Mouse (Mus musculus) heart, postnatal 4 days (tissue): ENCODE measurements around the gene Smg5. TPM values are rescaled to one million over a fixed set of nuclear protein-coding genes. Genes with fewer than 3 reads are reported as not detected.
"Not testable (repeated sequence)": the region's sequence is repeated elsewhere in the genome, so short reads cannot be mapped to it uniquely, and the experiment has no call there.

ENCODE experiments used
- DNase-seq: peaks from one replicate; pipeline ENCODE4 v3.0.0; 2021
- total RNA-seq, 2 experiments: library from RNA; stranded (reverse); gene quantifications; 2 replicates each; pipeline ENCODE4 v1.2.3; 2021

Gene Smg5
- total RNA-seq, 2 experiments from 2014 or later, result 53.2 to 61.3 TPM

DNA sequence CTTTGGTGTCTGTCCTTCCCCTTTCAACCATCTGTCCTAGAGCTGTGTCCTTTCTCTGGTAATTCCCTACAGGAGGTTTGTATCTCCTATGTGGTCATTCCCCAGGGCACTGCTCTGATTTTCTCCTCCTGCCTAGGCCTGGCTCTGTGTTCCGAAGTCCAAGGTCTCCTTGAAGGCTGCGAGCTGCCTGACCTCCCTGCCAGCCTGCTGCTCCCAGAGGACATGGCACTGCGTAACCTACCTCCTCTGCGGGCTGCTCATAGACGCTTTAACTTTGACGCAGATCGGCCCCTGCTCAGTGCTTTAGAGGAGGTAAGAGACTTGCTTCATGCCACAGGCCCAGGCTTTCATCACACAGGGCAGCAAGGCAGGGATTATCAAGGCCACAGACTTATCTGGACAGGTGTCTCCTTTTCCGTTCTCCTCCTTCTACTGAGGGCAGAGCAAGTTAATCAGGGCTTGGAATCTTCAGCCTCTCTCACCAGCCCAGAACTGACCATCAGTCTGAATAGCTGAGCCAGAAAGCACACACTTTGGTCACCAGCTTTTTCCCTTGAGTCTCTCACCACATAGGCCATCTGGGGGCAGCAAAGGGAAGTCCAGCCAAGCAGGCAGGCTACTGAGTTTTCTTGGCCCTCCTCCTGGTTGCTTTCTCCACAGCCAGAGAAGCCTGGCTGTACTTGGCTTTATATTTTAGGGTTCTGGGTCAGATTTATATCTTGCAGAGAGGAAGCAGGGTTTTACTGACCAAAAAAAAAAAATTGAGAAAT lies 18.5 kb downstream of the Smg5 start:
- no peak for DNase-seq

DNA sequence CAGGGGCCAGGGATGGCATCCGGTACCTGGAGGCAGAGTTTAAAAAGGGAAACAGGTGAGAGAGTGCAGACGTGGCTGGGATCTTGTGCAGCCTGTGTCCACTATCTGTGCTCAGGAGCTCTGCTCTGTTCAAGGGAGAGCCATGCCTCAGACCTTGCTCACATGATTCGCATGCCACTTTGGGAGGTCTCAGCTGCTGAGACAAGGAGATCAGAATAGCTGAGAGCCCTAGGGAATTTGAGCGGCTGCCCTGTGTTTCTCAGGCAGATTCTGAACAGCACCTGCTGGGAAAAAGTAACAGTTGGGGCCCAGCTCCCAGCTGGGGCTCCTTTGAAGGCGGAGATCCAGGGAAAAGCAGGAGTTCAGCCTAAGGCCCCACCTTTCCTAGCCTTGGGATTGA lies 23.5 kb downstream of the Smg5 start:
- DNase-seq, result no peak

DNA sequence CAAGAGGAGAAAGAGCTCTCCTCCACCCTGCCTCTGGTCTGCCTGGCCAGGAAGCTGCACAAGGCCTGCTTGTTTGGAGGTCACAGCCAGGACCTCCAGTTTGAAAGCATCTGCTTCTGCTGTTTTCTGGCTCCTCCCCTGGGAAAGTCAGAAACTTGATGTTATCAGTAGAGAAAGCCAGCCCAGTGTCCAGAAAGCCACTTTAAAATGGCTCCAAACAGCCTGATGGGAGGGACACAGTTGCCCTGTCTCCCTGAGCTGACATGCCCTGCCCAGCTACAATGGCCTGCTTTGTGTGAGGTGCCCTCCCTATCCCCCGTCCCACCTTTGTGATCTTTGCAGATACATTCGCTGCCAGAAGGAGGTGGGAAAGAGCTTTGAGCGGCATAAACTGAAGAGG lies 23.9 kb downstream of the Smg5 start:
- DNase-seq, result no peak

DNA sequence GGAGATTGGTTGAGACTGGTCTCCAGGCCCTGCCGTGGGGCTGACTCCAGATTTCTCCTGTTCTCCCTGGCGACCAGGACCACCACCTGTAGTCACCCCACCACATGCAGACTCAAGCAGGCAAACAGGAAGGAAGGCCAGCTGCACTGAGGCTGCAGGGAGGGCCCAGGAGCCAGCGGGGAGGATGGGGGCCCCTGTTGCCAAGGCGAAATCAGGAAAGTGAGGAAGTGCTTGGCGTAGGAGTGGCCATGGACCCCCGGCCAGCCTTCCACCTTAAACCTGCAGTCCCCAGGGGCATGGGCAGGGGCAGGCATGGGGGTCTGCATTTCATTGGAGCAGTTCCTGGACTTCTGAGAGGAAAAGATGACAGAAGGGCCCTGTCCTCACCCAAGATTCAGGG lies 25.0 kb downstream of the Smg5 start:
- DNase-seq, result no peak

DNA sequence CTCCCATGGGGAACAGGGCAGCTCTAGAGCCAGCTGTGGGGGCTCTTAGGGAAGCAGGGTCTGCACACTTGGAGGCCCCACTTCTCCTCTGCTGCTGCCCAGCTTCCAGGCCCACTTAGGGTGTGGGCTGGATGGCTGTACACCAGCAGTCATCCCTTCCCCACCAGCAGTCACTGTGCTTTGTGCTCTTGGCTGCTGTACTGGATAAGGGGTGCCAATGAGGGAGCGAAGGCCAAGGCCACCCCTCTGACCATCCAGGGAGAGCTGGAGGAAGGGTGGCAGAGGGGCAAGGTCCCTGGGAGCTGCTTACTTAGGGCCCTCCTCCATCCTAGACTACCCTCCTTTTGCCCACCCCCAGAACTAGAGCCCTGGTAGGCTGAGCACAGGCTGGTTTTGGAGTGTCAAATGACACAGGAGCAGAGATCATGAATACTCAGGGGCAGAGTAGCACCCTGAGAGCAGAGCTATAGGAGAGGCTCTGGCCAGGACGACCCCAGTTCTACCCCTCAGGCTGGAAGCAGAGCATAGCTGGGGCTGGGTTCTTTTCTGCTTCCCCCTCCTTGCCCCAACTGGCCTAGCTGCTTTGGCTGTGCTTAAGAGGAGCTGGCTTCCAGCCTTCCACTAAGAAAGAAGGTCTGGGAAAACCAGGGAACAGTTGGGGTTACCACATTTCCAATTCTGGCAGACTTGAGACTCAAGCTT lies 25.7 kb downstream of the Smg5 start:
- no peak for DNase-seq

DNA sequence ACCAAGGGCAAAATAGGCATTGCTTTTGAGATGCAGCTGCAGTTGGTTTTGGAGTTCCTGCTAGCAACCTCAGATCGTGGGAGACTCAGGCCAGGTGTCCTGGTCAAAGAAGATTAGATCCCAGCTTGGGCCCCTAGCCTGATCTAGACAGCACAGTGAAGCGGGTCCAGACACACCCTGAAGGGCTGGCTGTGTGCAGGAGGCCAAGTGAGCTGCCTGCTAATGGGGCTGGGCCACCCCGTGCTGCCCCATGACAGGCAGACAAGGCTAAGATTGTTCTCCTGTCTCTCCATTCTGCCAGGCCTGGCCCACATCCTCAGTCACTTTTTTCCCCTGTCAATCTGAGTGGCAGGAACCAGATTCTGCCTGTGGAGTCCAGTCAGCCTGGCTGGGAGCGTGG lies 27.6 kb downstream of the Smg5 start:
- no peak for DNase-seq

DNA sequence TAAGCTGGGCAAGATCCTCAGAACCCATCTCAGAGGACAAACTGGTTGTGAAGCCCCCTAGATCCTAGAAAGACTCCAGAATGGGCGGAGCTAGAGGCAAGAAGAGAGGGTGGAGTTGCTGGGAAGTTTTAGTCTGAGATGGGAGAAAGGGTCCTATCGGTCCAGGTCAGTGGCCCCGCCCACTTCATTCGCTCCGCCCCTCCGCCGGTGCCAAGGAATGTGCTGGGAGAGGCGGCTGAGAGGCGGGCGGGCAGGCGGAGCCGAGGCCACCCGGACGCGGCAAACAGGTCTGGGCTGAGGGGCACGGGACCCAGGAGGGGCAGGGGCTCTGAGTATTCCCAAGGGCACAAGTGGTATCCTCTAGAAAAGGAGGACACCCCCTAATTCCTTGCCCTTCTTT lies 28.3 kb downstream of the Smg5 start, which contains the start of gene Paqr6:
Gene Paqr6, plus strand, starts transcription at position 248 of the 400 bp plus-strand sequence.
- DNase-seq, result peak; percentile 84

DNA sequence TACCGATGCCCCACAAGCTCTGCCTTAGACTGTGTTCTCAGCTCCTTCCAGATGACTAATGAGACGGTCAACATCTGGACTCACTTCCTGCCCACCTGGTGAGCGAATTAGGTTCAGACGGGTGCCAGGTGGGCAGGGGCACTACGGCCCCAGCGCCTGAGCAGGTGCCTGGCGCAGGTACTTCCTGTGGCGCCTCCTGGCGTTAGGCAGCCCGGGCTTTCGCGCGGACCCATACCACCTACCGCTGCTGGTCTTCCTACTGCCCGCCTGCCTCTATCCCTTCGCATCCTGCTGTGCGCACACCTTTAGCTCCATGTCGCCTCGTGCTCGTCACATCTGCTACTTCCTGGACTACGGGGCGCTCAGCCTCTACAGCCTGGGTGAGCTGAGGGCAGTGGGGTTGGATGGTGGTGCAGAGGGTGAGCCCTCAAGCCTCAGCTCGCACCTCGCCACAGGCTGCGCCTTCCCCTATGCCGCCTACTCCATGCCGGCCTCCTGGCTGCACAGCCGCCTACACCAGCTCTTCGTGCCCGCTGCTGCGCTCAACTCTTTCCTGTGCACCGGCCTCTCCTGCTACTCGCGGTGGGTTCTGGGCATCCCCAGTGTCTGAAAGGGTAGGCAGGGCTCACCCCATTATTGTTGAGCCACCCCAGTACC lies 29.8 kb downstream of the Smg5 start:
- DNase-seq, result no peak

DNA sequence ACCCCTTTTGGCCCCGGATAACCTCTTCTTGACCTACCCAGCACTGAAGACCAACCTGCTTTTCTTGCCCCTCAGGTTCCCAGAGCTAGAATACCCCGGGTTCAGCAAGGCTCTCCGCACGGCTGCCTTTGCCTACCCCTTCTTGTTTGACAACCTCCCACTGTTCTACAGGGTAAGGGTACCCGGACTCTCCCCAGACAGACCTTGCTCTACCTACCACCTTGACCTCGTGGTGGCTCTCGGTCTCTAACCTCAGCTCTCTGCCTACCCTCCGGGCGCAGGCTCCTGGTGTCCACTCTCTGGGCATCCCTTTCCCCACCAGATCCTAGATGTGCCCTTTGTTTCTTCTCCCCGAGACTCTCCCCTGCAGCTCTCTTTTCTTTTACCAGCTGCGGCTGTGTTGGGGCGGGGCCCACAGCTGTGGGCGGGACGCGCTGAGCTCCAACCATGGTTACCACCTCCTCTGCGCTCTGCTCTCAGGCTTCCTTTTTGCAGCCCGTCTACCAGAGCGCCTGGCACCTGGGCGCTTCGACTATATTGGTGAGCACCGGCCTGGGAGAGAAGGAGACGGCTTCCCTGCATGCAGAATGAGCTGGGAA lies 30.9 kb downstream of the Smg5 start:
- not testable (repeated sequence) for DNase-seq

DNA sequence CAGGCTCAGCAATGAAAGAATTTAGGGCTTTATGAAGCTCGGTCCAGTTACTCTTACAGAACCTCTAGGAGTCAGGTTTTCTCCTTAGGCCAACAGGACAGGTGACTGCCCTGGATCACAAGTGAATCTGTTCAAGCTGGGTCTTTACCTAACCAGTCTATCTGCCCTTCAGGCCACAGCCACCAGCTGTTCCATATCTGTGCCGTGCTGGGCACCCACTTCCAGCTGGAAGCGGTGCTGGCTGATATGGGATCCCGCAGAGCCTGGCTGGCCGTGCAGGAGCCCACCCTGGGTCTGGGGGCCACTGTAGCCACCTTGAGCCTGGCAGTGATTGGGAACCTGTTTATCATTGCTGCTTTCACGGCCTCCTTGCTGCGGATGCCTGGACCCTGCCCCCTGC lies 31.5 kb downstream of the Smg5 start:
- DNase-seq, result not testable (repeated sequence)

DNA sequence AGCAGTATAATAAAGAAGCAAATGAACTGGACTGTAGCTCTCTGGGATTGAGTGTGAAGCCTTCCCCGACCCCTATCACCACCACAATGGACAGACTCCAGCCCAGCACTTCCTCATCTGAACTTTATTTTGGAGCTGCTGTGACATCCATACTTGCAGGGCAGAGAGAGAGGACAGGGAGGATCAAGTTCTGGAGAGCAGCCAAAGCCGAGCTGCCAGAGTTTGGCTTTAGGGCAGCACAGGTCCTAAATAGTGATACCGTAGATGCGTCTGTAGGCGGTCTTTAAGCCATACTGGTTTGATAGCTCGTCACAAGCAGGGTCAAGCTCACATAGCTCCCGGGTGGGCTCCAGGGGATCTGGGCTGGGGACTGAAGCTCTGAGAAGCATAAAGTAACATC lies 32.5 kb downstream of the Smg5 start:
- DNase-seq, result peak; percentile 40

DNA sequence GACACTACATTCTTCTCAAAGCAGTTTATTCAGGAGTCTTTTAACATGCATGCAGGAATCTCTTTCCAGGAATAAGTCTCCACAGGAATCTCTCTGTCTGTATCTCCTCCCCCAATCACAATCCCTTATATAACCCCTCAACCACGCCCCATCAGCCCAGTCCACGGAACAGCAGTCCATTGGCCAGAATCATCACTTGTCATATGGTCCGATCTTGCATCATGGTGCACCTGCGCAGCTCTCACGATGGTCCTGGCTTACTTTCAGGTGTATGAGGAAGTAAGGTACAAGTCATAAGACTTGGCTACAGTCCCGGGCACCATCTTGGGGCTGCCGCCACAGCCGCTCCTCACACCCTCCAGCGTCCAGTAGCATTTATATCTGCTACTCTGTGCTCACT lies 36.6 kb downstream of the Smg5 start, which contains the start of gene Bglap3:
Gene Bglap3, minus strand, starts transcription at position 101 of the 400 bp plus-strand sequence.
- not testable (repeated sequence) for DNase-seq

DNA sequence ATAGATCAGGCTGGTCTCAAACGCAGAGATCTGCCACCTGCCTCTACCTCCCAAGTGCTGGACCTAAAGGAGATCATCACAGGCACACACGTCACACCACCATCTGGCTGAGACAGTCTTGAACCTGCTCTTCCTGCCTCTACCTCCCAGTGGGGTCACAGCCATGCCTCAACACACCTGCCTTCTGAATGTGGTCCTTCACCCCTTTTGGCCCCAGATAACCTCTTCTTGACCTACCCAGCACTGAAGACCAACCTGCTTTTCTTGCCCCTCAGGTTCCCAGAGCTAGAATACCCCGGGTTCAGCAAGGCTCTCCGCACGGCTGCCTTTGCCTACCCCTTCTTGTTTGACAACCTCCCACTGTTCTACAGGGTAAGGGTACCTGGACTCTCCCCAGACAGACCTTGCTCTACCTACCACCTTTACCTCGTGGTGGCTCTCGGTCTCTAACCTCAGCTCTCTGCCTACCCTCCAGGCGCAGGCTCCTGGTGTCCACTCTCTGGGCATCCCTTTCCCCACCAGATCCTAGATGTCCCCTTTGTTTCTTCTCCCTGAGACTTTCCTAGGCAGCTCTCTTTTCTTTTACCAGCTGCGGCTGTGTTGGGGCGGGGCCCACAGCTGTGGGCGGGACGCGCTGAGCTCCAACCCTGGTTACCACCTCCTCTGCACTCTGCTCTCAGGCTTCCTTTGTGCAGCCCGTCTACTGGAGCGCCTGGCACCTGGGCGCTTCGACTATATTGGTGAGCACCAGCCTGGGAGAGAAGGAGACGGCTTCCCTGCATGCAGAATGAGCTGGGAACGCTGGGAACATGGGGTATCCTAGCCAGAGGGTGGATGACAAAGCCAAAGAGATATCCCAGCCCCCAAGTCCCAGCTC lies 39.9 kb downstream of the Smg5 start:
- not testable (repeated sequence) for DNase-seq

DNA sequence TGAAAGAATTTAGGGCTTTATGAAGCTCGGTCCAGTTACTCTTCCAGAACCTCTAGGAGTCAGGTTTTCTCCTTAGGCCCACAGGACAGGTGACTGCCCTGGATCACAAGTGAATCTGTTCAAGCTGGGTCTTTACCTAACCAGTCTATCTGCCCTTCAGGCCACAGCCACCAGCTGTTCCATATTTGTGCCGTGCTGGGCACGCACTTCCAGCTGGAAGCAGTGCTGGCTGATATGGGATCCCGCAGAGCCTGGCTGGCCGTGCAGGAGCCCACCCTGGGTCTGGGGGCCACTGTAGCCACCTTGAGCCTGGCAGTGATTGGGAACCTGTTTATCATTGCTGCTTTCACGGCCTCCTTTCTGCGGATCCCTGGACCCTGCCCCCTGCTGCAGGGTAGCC lies 40.6 kb downstream of the Smg5 start:
- not testable (repeated sequence) for DNase-seq

DNA sequence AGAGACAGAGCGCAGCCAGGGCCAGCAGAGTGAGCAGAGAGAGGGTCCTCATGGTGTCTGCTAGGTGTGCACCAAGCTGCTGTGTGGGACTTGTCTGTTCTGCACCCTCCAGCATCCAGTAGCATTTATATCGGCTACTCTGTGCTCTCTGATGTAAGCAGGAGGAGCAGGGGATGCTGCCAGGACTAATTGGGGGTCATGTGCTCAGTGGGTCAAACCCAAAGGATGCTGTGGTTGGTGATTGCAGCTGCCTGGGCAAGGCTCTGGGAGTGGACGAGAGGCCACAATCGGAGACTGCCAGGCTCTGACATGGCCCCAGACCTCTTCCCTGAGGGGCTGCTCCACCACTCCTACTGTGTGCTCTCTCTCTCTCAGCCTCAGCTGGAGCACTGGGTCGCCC lies 42.5 kb downstream of the Smg5 start, which contains the start of gene Bglap2:
Gene Bglap2, minus strand, starts transcription at position 101 of the 400 bp plus-strand sequence.
- not testable (repeated sequence) for DNase-seq

DNA sequence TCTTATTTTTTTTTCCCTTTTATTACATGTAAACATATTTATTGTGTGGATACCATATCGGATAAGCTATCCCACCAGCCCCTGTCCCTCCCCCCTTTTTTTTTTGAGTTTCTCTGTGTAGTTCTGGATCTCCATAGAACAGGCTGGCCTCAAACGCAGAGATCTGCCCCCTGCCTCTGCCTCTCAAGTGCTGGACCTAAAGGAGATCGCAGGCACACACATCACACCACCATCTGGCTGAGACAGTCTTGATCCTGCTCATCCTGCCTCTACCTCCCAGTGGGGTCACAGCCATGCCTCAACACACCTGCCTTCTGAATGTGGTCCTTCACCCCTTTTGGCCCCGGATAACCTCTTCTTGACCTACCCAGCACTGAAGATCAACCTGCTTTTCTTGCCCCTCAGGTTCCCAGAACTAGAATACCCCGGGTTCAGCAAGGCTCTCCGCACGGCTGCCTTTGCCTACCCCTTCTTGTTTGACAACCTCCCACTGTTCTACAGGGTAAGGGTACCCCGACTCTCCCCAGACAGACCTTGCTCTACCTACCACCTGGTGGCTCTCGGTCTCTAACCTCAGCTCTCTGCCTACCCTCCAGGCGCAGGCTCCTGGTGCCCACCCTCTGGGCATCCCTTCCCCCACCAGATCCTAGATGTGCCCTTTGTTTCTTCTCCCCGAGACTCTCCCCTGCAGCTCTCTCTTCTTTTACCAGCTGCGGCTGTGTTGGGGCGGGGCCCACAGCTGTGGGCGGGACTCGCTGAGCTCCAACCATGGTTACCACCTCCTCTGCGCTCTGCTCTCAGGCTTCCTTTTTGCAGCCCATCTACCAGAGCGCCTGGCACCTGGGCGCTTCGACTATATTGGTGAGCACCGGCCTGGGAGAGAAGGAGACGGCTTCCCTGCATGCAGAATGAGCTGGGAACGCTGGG lies 45.6 kb downstream of the Smg5 start:
- DNase-seq, result not testable (repeated sequence)

DNA sequence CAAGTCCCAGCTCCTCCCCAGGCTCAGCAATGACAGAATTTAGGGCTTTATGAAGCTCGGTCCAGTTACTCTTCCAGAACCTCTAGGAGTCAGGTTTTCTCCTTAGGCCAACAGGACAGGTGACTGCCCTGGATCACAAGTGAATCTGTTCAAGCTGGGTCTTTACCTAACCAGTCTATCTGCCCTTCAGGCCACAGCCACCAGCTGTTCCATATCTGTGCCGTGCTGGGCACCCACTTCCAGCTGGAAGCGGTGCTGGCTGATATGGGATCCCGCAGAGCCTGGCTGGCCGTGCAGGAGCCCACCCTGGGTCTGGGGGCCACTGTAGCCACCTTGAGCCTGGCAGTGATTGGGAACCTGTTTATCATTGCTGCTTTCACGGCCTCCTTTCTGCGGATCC lies 46.3 kb downstream of the Smg5 start:
- DNase-seq, result not testable (repeated sequence)

DNA sequence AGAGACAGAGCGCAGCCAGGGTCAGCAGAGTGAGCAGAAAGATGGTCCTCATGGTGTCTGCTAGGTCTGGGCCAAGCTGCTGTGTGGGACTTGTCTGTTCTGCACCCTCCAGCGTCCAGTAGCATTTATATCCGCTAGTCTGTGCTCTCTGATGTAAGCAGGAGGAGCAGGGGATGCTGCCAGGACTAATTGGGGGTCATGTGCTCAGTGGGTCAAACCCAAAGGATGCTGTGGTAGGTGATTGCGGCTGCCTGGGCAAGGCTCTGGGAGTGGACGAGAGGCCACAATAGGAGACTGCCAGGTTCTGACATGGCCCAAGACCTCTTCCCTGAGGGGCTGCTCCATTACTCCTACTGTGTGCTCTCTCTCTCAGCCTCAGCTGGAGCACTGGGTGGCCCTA lies 48.3 kb downstream of the Smg5 start, which contains the start of gene Bglap:
Gene Bglap, minus strand, starts transcription at position 101 of the 400 bp plus-strand sequence.
- no peak for DNase-seq

DNA sequence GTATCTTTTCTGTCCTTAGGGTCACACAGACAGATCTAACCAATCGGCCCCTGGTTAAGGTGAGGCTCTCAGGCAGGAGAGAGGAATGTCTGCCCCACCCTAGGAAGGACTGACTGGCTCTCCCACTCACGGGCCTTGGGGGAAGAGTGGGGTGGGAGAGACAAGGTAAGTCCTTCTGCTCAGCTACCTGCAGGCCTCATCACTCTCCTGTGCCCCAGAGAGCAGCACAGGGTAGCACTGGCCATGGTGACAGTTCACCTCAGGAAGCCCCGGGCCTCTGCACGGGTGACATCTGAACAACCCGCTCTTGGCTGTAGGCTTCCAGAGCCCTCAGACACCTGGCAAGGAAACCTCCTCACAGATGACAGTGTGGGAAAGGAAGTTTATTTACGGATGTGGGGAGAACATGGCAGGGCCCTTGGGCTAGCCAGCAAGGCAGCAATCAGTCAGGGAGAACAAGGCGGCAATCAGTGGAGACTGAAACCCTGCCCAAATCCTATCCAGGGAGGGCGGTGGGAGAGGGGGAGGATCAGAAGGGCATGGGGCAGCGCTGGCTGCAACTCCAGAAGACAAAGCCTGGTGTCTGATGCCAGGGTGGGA lies 57.8 kb downstream of the Smg5 start:
- no peak for DNase-seq

DNA sequence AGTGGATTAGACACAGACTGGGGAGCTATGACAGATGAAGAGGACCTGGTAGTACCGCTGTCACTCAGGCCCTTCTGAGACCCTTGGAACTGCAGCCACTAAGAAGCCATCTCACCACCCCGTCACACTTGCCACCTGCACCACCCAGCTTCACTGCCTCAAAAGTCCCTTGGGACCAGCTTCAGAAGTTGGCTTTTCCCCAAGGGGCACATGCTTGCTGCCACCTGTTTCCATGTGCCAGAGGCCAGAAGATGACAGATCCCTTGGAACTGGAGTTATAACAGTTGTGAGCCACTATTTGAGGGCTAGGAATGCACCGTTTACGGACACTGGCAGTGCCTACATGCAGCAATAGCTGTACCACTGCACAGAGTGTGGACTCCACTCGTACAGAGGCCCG lies 59.2 kb downstream of the Smg5 start:
- no peak for DNase-seq
